Mouse (Mus musculus): ENCODE measurements around the gene Arhgap29.

DNA sequence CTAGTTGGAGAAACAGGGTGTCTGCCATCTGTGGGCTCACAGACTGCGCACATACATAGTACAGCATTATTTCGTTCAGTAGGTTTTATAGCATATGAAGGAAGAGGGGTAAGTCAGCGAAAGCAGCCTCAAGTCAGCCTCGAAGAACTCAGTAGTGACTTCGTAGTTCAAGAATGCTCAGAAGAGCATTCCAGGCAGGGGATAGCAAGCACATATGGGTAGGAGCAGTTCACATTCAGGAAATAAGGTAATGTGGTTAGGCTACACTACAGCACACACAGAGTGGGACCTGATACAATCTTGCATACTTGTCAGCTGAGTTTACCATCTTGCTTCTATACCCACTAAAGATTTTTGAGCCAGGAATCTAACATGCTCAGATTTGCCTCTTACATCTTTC lies 58.0 kb downstream of the Arhgap29 start:
- TF ChIP-seq GATA1 (IDR thresholded peaks at IDR 0.05; ENCODE audit: low read length) (no peak), TAL1 (IDR thresholded peaks at IDR 0.05; ENCODE audit: low read length) (no peak)

Measured in erythroblast, embryonic 14.5 days (primary cell).